8 mouse cellular contexts compared by ENCODE assay signal in the genomic region with DNA sequence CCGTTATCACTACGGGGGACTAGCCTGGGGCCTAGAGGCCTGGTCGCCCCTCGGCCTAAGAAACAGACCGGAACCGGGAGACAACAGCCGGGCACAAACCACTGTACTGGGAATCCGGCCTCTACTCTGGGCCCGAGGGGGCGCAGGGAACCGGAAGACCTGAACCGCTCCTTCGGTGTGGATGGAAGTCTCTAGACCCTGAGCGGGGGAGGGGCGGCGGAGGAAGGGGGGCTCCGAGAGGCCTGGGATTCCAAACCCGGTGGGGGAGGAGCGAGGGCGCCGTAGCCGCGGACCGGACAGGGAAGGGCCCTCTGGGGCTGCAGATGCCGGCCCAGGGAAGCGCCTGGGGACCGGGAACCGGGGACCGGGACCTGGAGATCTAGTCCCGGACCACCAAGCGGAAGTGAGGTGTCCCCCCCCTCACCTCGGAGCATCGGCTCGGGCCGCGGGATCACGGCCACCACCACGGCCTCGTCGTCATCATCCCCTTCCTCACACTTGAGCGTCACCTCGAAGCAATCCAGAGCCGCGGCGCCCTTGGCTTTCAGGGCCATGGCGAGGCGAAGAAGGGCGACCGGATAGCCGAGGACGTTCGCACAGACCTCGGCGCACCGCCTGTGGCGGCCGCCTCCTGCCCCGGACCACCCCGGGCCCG. TPM values are rescaled to one million over a fixed set of nuclear protein-coding genes. Genes with fewer than 3 reads are reported as not detected.
DNase-seq lines count a peak whose midpoint lies in the region; ATAC-seq lines count a peak whose summit lies in the region.

No protein-coding gene starts in this region.

- peak overlapping the region; percentile 95 for H3K9ac ChIP-seq in hindbrain, embryonic 11.5 days (ENCODE audit: low read depth, low read length)

- peak overlapping the region; percentile 90 for H3K4me3 ChIP-seq in hindbrain, embryonic 11.5 days (ENCODE audit: low read depth, low read length)

- peak; percentile 81 for DNase-seq in NIH3T3 (ENCODE audit: low read depth)
- peak; percentile 61 for DNase-seq in cerebellum, adult 9-11 months
- peak; percentile 55 to 71 for DNase-seq in frontal cortex, postnatal 10 days (ENCODE audit: low spot score in 2 of 2)
- DNase-seq in hindbrain, embryonic 11.5 days (ENCODE audit: low spot score): peak; percentile 85
- peak; percentile 47 to 49 for DNase-seq in layer of hippocampus, postnatal 36 days
- peak; percentile 42 for DNase-seq in lung, postnatal 25 days (ENCODE audit: low spot score)
- peak; percentile 74 for DNase-seq in retina, embryonic 14.5 days (ENCODE audit: low spot score)
- DNase-seq in urinary bladder, adult 2 months (ENCODE audit: low spot score): peak; percentile 47

- H3K4me1 ChIP-seq in hindbrain, embryonic 11.5 days (replicated peaks; ENCODE audit: control insufficient read depth, insufficient read depth, low read length): no peaks in the 10 kb centered on the region

- no peaks in the 10 kb centered on the region for H3K9me3 ChIP-seq in hindbrain, embryonic 11.5 days (ENCODE audit: control insufficient read depth, low read length)

- peak overlapping the region; percentile 76 for H3K27ac ChIP-seq in hindbrain, embryonic 11.5 days (ENCODE audit: low read depth, low read length)

- no peaks in the 10 kb centered on the region for H3K27me3 ChIP-seq in hindbrain, embryonic 11.5 days (ENCODE audit: control insufficient read depth, insufficient read depth, low read length)

- ATAC-seq in hindbrain, embryonic 11.5 days (ENCODE audit: low FRiP score): no peak; the same call in 1 of the 2 replicates

- WGBS in hindbrain, embryonic 11.5 days: under 1% methylated on average over 53 of the region's 60 CpGs

- peak overlapping the region; percentile 90 for H3K4me2 ChIP-seq in hindbrain, embryonic 11.5 days (replicated peaks; ENCODE audit: low read depth, low read length)

- H3K36me3 ChIP-seq in hindbrain, embryonic 11.5 days (ENCODE audit: control insufficient read depth, insufficient read depth, low read length): no peaks in the 10 kb centered on the region

RNA-seq across cellular contexts. Expression of gene Spindoc, which starts 0.4 kb away (rescaled TPM):
- polyA plus RNA-seq in hindbrain, embryonic 11.5 days (2014; fragmentation: Nextera tagmentation; extraction: Ambion mirVana): 26.1 and 34.6 TPM in 2 replicates
- total RNA-seq in layer of hippocampus, postnatal 36 days (2021): 10 to 100 TPM; 31.8 to 36.9 TPM
- 18.8 and 21.0 TPM in 2 replicates for polyA plus RNA-seq in urinary bladder, adult 2 months (2012; rRNA removed)

RNA-seq across cellular contexts. Expression of gene 2700081O15Rik, which starts 35.0 kb away (rescaled TPM):
- 14.5 and 17.7 TPM in 2 replicates for polyA plus RNA-seq in hindbrain, embryonic 11.5 days (2014; fragmentation: Nextera tagmentation; extraction: Ambion mirVana)
- 10 to 100 TPM; 46.9 to 54.4 TPM for total RNA-seq in layer of hippocampus, postnatal 36 days (2021)
- 26.9 and 34.5 TPM in 2 replicates for polyA plus RNA-seq in urinary bladder, adult 2 months (2012; rRNA removed)

RNA-seq across cellular contexts. Expression of gene Mark2, which starts 40.7 kb away (rescaled TPM):
- polyA plus RNA-seq in hindbrain, embryonic 11.5 days (2014; fragmentation: Nextera tagmentation; extraction: Ambion mirVana): 47.4 and 50.7 TPM in 2 replicates
- total RNA-seq in layer of hippocampus, postnatal 36 days (2021): 100 to 1,000 TPM; 111 to 118 TPM
- polyA plus RNA-seq in urinary bladder, adult 2 months (2012; rRNA removed): 75.2 and 100 TPM in 2 replicates
